Mouse (Mus musculus) cerebellum, adult (tissue): ENCODE results near the gene Frat2.

Experiments
- ATAC-seq: cut with Nextera tagmentation; 2 replicates; pipeline ENCODE4 v1.9.2; 2017; ENCODE audit warnings: mild to moderate bottlenecking, moderate library complexity, mixed read lengths; ENCODE audit not compliant: insufficient number of reproducible peaks, low FRiP score, low TSS enrichment

The Frat2 gene

DNA sequence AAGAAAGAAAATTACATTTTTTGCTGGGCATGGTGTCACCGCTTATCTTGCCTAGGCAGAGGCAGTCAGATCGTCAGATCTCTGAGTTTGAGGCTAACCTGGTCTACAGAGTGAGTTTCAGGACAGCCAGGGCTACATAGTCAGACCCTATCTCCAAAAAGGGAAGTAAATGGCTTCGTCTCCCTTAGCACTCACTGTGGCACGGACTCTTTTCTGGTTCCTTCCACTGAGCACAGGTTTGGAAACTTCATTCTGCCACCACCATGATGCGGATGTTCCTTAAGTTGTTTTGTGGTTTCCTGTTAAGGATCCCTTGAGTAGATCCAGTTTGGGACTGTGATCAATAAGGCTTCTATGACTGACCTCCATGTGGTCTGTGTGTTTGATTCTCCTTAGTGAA is 23.0 kb downstream of the Frat2 start:
- no peak for ATAC-seq

- no peak for ATAC-seq
Observed at GRCm38 (mm10) chr19:41822589-41822988, 25.3 kb downstream of the Frat2 start.

- no peak for ATAC-seq
Observed at GRCm38 (mm10) chr19:41821436-41821835, 26.5 kb downstream of the Frat2 start.

- no peak for ATAC-seq
Observed at GRCm38 (mm10) chr19:41818749-41819148, 29.2 kb downstream of the Frat2 start.

DNA sequence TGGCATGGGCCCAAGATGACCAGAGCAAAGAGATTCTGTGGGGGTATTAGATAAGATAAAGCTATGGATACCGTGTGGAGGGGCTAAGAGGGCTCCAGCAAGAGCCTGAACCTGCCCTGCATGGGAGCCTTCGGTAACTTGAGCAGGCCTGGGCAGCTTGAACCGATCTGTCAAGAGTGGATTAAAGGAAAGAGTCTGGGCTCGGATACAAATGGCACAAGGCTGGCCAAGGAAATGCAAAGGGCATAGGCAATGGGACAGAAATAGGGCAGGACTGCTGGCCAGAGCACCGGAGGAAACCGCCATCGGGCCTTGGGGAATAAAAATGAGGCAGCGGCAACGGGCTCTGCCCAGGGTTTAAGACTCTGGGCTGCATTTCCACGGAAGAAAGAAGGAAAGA is 30.6 kb downstream of the Frat2 start:
- ATAC-seq: no peak

DNA sequence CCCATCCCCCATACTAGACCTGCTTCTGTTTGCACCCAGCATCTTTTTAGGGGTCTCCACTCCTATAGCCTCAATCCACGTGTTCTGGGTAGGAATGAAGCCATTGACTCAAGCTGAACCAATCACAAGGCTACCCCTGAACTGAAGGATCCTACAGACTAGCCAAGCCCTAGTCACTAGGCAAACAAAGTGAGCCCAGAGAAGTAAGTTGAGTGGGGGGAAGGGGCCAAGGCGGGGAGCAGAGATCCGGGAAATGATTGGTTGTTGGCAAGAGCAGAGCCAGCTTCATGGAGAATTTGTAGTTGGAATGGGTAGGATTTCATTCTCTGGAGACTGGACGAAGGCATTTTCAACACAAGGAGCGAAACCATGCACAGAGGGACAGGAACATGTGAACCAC is 31.0 kb downstream of the Frat2 start:
- ATAC-seq: no peak

DNA sequence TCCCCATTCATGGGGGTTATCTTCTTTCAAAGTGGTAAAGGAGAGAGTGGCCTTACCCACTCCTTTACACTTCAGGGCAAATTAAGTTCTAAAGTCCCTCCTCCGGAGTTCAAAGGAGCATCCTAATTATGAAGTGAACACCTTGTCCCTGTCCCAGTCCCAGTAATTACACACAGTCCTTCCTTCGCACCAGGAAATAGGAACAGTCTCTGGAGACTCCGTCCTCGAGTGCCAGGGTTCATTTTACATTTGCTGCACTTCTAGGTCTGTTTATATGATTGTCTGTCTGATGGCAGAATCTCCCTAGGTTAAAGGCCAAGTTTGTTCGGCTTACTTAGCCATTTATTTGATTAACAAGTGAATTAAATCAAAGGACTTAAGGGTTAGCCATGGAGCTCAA is 31.5 kb downstream of the Frat2 start:
- no peak for ATAC-seq

GRCm38 (mm10) chr19:41813374-41813773 is 34.6 kb downstream of the Frat2 start:
- no peak for ATAC-seq

DNA sequence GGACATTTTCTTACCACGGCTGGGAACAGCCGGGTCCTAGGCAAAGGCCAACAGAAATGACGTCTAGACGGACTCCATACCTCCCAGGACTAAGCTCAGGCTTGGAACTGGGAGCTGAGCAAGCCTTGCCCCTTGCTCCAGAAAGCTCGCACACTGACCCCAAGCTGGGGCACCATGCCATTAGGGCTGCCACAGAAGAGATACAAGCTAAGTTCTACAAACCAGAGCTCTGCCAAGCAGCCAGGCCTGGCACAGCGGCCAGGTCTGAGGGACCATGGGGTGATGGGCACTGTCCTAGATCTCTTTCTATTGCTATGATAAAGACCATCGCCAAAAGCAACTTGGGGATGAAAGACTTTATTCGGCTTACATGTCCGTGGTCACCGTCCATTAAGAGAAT is 35.4 kb downstream of the Frat2 start:
- ATAC-seq: no peak

DNA sequence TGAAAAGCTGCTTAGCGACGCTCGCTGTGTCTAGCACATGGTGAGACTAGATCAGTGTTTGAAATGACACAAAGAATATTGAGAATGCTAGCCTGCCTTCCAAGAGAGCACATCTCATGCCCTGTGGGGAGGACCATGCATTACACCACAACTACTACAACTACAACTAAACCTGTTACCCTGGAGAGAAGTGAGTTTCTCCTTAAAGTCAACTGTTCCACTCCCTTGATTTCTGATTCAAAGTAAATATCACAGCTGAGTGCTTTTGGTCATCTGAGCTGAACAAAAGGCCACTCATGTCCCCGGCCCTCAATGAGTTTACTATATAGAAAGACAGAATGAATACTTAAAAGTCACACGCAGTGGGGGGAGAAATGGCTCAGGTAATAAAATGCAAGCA is 37.9 kb downstream of the Frat2 start:
- ATAC-seq: no peak

- ATAC-seq: no peak
Observed at GRCm38 (mm10) chr19:41808104-41808634, 39.8 kb downstream of the Frat2 start.

- no peak for ATAC-seq
Observed at GRCm38 (mm10) chr19:41807497-41807896, 40.4 kb downstream of the Frat2 start.

- no peak for ATAC-seq
Observed at GRCm38 (mm10) chr19:41805831-41806230, 42.1 kb downstream of the Frat2 start.

DNA sequence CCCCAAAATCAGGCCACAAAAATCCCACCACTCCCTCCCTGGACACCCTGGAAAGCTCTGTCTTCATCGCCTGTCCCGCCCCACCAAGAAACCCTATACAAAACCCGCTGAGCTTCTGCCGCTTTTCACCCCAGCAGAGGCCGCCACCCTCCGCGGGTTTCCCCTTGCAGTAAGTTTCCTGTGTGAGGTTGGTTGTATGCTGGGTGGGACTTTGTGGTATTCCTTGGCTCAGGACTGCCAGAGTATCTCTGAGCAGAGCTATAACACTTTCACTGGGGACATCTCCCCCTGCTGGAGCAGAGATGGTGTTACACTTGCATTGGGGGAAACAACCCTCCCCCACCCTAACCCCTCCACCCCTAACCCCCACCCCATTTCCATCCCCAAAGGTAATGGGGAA is 44.6 kb downstream of the Frat2 start:
- no peak for ATAC-seq

- ATAC-seq: peak; percentile 100
Observed at GRCm38 (mm10) chr19:41801742-41802369, 46.1 kb downstream of the Frat2 start, which contains the start of gene Arhgap19. Arhgap19 (minus strand) TSS chr19:41802047.

DNA sequence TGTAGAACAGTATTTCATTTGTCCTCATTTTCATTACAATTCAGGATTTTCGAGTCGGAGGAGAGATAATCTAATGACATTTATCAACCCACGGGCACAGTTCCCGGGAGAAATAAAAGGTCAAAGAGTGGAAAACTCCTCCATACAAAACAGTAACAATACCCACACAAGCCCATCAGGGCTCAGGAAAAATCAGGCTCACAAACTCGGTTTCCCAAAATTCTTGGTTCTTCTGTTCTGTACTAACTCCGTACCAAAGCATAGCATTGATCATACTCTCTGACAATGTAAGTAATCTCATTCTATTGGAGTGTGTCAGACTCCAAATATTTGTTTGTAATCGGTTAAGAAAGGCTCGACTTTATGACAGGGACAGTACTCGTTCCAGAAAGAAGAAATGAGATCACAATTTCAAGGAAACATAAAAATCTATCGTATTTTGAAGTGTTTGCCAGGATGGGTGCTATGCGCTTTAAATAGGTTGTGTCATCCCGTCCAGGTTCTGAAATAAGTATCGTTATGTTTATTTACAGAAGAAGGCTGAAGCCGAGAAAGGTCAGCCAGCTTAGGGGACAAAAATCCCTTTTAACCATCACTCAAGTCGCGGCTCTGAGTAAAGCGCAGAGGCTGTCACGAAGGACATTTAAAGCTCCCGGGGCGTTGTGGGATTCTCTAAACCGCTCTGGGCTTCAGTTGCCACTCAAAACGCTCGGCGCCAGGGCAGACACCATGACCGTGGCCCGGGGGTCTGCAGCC is 46.8 kb downstream of the Frat2 start:
- no peak for ATAC-seq

GRCm38 (mm10) chr19:41800451-41800850 is 47.5 kb downstream of the Frat2 start:
- no peak for ATAC-seq

DNA sequence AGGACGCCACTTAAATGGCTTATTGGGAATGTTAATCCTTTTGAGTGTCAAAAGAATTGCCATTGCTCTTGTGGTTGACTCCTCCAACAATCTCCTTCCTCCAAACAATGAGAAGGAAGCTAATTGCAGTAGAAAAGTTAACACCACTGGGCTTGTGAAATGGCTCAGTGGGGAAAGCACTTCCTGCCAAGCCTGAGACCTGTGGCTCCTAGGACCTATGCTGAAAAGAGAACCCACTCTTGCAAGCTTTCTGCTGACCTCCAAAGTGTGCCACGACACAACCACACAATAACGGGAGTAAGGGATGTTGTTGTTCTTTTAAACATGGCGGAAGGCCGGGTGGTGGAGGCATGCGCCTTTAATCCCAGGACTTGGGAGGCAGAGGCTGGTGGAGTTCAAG is 50.4 kb downstream of the Frat2 start:
- ATAC-seq: no peak

GRCm38 (mm10) chr19:41796789-41797327 is 51.1 kb downstream of the Frat2 start:
- no peak for ATAC-seq

DNA sequence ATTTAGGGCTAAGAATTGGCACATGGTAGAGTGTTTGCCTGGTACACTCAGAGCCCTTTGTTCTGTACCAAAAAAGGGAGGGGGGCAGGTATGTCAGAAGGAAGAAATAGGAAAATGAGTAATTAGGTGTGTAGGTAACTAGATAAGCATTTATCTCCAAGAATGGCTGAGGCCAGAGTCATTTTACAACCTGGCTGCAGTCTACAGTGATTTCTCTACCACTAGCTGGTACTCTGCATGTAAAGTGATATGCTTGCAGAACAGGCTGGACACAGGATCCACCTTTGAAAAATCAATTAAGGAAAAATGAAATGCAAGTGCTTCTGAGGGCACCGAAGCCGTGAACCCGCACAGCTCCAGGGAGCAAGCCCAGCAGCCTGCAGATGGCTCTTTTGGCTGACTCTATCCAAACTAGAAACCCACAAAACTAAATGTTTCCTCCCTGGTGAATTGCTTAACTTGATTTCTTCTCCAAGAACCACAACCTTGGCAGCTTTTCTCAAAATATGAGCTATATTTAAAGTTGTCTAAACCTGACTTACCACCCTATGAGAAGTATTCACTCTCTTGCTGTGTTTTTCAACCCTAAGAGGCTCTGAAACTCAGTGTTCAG is 51.7 kb downstream of the Frat2 start:
- ATAC-seq: no peak
